Mouse (Mus musculus) layer of hippocampus, postnatal 14 days (tissue): ENCODE data around the gene Nectin3. TPM values are rescaled to one million over a fixed set of nuclear protein-coding genes. Genes with fewer than 3 reads are reported as not detected.
A peak's percentile ranks its signal among the peaks of the same experiment; 100 is the strongest.

Source experiments
- DNase-seq, 2 experiments: peaks; one replicate each; pipeline ENCODE4 v3.0.0; 2021 to 2022; ENCODE audit warnings: low spot score in 2 of 2, mixed read lengths in 1 of 2
- total RNA-seq, 2 experiments: library from RNA; stranded (reverse); gene quantifications; 2 replicates each; pipeline ENCODE4 v1.2.3; 2021

The Nectin3 gene
- total RNA-seq, 2 experiments from 2014 or later = 75.6 to 88.2 TPM

DNA sequence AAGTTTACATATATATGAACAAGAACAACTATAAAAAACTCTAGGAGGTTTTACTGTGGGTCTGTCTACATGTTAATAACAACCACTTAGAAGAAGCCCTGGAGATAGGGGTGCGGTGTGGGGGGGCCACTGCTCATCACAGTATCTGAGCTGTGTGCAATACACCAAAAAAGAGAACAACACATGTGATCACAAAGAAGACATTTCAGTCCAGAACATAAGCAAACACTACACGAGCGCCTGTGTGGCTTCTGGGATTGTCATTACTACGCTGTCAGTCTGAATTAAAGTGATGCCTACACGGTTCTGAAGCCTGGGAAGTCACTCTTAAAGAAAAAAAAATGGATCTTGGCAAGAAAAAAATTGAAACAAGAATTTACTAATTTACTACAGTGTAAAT, 67.0 kb downstream of the Nectin3 start:
- no peak for DNase-seq

DNA sequence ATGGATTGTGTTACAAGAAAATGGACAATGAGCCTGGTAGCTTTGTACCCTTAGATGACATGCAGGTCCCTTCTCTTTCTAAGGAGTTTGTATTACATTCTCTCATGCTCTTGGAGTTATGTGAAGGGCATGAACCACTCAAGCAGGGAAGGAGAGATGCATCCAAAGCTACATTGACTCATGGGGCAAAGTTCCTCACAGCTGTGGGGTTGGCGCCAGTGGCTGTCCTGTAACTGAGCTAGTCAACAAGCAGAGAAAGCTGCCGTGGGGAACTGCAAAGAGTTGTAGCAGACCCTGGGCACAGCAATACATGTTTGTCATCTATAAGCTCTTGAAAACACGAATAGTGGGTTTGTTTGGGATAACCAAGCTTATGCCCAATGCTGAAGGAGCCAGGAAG, 82.1 kb downstream of the Nectin3 start:
- no peak for DNase-seq

DNA sequence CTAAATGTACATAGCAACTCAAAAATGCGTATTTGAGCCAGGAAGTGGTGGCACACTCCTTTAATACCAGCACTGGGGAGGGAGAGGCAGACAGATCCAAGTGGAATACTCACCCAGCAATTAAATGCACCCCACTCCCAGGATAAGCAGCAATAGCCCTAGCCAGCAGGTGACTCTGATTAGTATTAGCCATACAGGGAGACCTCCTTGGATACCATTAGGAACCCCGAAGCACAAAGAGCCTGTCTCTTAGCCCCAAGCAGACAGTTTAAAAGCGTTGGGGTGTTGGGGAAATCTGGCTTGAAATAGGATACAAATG, 87.6 kb downstream of the Nectin3 start:
- no peak for DNase-seq

DNA sequence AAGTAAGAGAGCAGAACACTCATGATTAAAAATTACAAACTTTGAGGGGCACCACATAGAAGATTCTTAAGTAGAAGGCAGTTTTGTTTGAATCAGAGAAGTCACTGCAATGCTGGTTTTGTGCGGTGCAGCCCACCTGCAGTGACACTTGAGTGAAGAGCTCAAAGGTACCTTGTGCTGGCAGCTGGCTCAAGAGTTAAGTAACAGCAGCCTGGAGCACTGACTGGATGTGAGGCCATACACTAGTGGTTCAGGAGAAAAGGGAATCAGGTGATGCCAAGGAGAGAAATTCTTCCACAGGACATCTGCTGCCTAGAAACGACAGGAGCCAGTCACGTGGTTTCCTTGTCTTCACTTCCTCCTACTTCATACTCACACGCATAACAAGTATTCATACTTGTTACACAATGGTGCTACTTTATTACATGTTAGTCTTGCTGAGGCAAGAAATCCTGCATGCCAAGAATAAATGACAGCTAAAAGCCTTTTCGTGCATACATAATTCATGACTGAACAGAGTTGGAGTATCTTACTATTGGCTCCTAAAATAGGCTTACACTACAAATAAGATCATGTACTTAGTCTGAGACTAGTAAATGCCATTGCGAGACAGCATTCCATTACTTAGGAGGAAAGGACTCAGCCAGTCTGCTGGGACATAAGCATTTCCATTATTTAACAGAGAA, 88.1 kb downstream of the Nectin3 start:
- DNase-seq = no peak

DNA sequence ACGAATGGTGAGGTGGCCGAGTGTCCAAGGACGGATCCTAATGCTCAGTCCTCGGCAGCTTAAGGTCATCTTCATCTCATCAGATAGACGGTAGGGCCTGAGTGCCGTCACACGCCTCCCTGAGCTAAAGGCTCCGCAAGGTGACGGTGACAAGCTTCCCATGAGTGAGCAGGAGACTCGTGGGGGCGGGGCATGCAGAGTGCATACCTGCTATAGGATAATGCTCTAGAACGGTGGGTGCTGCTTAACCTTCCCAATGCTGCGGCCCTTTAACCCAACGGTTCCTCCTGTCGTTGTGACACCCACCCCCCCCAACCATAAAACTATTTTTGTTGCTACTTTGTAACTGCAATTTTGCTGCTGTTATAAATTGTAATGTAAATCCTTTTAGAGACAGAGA, 90.3 kb downstream of the Nectin3 start:
- DNase-seq = no peak

DNA sequence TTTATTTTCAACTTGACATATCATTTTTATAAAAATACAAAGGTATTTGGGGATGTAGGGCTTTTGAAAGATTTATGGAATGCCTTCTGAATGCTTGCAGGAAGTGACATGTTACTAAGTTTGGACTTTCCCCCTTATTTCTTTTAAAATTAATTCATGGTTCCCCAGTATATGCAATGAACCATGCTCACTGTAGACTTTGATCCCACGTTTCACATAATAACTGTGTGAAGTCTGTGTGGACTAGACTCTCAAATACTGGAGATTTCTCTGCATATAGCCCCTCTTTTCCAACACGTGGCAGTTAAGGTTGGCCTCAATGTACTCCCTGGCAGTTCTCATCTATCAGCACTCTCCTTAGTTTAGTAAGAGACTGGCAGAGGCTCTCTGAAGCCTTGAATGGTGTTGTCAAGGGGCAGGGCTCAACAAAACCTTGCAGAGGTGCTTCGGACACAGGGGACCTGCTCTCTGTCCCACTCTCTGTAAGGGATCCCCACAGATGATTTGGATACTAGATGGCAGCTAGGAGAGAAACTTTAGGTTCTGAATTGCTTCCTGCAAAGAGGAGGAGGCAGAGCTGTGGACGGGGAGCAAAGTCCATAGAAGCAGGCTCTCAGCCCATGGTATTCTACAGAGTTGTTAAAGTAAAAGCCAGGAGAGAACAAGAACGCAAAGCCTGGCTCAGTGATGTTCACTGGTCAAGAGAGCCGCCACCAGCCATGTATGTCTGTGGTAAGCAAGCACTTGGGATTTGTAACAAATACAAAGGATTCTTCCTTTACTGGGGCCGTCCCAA, 91.3 kb downstream of the Nectin3 start:
- no peak for DNase-seq

DNA sequence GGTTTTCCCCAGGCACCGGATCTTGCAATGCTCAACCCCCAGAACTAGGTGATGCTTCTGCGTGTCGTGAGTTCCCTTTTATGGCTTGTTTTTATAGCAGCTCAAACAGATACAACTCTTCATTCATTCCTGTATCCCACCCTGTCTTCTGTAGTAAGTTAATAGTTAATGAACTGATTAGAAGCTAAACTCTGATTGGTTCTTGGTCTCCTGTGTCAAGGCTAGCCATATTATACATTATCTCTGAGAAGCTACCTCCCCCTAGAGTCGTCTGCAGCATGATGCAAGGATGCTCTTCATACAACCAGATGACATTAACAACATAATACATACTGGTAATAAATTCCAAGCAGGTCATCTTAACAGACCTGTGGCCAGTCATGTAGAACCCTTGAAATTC, 100.4 kb downstream of the Nectin3 start:
- no peak for DNase-seq

DNA sequence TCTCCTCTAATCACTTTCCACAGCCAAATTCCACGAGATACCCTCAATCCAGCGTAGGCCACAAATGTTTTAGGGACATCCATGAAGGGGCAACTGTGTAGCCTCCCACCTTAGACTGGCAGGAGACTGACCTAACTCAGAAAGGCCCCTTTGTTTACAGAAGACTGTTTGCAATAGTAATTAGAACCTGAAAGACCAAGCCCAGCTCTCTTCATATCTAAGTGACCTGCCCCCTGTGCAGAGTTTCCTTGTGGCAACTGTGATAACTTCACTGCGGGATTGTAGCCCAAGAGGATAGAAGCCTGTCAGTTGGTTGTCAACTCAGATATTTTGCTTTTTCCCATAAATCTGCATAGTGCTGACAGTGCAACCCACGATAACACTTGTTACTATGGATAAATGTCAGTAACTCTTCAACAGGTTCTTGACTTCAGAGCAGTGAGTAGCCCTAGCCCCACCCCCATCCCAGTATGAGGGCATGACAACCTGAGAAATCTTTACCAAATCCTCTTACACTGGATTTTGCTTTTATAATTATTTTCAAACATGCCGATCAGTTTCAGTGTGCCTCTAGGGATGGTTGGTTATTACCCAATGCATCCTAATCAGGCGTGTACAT, 108.8 kb downstream of the Nectin3 start:
- DNase-seq = no peak

DNA sequence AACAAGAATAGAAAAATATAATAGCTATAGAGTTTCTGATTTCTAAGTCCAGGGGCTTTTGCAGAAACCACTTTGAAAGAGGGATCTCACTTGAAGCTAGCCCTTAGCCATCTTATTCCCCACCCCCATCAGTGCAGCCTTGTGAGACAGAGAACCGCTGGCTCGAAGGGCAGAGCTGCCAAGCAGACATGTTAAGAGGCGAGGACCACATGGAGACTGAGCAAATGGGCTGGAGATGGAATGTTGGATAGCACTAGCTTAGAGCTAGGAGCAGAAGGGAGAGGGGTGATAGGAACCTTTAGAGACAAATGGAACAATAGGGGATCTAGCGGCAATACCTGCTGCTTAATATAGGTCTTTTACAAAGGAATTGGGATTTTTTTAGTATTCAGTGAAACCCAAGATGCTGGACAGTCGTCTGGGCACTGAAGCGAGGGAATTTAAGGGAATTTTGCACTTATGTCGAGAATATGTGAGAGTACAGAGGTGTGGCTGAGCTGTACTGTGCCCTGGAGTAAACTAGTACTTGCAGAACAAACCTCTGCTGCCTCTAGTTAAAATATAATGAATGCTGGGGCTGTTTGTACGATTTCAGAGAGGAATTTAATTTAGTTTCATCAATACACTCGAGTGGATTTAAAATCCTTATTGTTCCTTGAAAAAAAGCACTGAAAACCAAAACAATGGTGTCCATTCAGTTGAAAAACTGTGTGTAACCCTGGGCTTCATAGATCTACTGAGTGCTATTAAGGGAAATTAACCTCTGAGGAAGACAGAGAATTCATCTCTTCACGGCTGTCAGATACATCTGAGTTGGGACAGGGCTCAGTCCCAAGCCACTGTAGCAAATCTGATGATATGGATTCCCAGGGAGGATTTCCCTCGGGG, 109.6 kb downstream of the Nectin3 start:
- DNase-seq = no peak

DNA sequence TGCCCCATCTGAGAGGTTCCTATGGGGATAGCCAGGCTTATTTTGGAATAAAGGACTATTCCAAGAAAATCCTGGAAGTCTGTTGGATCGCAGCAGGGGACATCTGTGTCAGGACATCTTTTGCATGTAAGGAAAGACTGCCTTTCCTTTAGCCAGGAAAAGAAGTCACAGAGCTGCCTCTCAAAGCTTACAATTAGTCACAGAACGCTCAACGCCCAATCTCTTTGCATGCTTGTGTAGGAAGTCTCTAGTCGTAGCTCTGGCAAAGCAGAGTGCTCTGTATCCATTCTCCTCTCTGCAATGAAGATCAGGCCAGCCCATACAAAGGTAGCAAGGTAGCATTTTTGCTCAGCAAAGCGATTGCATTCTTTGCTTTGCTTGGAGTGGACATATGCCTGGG, 114.0 kb downstream of the Nectin3 start:
- DNase-seq = no peak

DNA sequence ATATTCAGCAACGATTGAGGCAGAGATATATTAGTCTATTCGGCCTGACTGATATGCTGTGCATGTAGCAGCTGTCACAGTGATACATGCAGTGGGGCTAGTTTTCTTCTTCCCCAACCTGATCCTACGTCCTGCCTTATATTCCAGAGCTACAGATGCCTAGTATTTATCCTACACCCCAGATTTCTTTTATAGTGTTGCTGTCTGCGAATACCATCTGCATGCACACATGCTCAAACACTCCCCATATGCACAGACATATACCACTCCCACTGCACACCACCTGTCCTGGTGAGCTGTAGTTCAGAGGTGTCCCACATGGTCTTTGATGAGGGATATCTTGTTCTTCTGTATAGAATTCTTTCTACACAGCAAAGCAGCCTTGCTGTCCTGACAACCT, 115.0 kb downstream of the Nectin3 start:
- DNase-seq = peak in 1 of 2 experiments; percentile 18

DNA sequence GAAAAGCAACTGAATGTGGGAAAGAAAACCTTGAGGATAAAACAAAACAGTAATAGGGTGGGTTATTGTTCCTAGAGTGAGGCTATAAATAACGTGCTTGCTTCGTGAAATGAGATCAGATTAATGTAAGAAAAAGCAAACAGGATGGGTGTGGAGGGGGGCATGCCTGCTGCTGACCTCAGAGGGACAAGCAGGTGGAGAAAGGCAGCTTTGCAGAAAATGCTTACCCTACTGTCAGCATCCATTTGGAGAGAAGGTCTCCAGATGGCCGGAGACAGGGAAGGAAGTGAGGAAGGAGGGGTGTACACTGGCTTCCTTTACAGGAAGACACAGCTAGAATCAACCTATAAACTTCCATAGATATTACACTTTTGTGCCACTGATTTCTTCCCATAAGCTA, 121.8 kb downstream of the Nectin3 start:
- no peak for DNase-seq

DNA sequence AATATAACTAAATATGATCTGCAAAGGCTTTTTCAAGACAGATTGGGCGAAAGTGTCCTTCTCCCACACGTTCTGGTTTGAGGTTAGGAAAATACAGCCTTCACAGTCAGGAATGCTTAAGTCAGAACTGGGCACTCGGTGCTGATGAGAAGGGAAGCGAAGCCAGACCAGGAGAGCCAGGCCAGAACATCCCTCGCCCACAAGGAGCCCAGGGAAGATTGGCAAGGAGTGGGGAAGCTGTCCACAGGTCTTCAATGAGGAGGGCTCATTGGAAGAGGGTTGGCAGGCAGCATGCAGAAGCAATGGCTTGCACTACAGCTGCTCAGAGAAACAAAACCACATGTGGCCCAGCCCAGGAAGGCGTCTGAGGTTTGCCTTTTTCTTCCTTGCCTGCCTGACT, 136.3 kb downstream of the Nectin3 start:
- no peak for DNase-seq

DNA sequence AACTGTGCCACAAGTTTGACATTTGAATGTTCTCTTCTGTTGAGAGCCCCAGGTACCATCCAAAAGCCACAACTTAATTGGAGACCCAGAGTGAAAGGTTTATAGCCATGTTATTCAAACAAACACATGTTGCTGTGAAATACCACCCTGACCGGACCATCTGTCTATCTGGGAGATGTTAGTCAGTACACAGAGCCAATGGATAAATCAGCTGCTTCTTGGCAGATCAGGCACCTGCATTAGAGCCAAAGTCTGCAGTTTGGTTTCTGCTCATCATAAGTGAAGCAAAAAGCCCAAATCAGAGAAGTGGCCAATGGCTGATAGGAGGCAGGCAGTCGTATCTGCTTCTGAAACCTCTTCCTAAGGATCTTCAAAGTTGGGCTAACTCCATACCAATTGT, 140.7 kb downstream of the Nectin3 start:
- peak; percentile 8 to 64 for DNase-seq

DNA sequence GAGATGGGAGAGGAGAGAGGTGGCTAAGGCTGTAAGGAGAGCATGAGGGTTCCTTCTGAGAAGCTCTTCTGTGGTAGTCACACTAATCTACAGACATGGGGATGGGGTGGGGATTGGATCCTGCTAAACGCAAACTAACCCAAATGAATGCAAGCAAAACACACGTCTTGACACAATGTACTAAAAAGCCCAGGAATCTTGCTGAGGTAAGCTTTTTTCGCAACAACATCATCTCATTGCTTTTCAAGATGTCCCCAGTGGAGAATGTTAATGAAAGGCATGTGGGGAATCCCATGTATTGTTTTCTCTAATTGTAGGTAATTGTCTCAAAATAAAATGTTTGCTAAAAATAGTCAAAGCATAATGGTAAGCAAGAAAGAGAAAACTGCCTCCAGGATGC, 141.7 kb downstream of the Nectin3 start:
- no peak for DNase-seq
